Mouse (Mus musculus): ENCODE measurements around the gene Bcar1.

Gene Bcar1

GRCm38 (mm10) chr8:111680423-111681028, 63.1 kb downstream of the Bcar1 start:
- in situ Hi-C loops (cut with MseI, MboI) = loop anchor here in 1 of 2 experiments (10.0 kb wide), 1 partner anchor 144 kb away; no protein-coding TSS in a partner anchor

GRCm38 (mm10) chr8:111678848-111679247, 64.8 kb downstream of the Bcar1 start:
- in situ Hi-C loops (cut with MseI, MboI) = loop anchor here in 1 of 2 experiments (10.0 kb wide), 1 partner anchor 146 kb away; no protein-coding TSS in a partner anchor

GRCm38 (mm10) chr8:111678111-111678510, 65.5 kb downstream of the Bcar1 start:
- in situ Hi-C loops (cut with MseI, MboI) = loop anchor here in 1 of 2 experiments (10.0 kb wide), 1 partner anchor 147 kb away; no protein-coding TSS in a partner anchor

GRCm38 (mm10) chr8:111676237-111676636, 67.4 kb downstream of the Bcar1 start:
- in situ Hi-C loops (cut with MseI, MboI) = loop anchor here in 1 of 2 experiments (10.0 kb wide), 1 partner anchor 149 kb away; no protein-coding TSS in a partner anchor

GRCm38 (mm10) chr8:111666751-111667150, 76.9 kb downstream of the Bcar1 start:
- in situ Hi-C loops (cut with MseI, MboI) = no loop called here

GRCm38 (mm10) chr8:111662473-111662872, 81.1 kb downstream of the Bcar1 start:
- in situ Hi-C loops (cut with MseI, MboI) = no loop called here

Measured in mouse trophoblast stem cell (cell line).